Mouse (Mus musculus) cerebellum, adult 8-10 months (tissue): ENCODE measurements around the gene Tiprl.

ENCODE experiments used
- DNase-seq: peaks from one replicate; pipeline ENCODE4 v3.0.0; 2022

Tiprl gene

GRCm38 (mm10) chr1:165174059-165174616, 62.7 kb downstream of the Tiprl start:
- DNase-seq: no peak

GRCm38 (mm10) chr1:165171277-165171676, 65.5 kb downstream of the Tiprl start:
- DNase-seq: no peak

GRCm38 (mm10) chr1:165170157-165170556, 66.6 kb downstream of the Tiprl start:
- DNase-seq: no peak

GRCm38 (mm10) chr1:165169462-165169861, 67.3 kb downstream of the Tiprl start:
- DNase-seq: no peak

- DNase-seq: no peak
These were observed 71.9 kb downstream of the Tiprl start for GRCm38 (mm10) chr1:165164920-165165319.
